Mouse (Mus musculus): ENCODE results near the gene Htr1b.

DNA sequence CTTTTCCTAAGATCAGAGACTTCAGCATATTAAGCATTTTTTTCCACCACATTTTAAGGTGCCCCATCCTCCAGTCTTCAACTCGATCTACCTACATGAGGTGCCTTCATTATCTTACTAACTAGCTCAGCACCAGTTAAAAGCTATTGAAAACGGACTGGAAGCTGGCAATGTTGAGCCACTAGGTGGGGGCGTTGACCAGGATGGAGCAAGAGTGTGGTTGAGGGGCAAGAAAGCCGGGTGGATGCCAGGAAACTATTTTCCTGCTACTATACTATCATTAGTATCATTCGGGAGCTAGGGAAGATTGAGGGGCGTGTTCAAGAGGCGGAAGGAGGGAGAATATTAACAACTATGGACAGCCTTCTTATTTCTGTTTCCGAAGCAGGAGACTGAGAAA, 1.5 kb upstream of the Htr1b start:
- TF ChIP-seq CTCF (IDR thresholded peaks at IDR 0.05; ENCODE audit: extremely low read depth, insufficient read depth, low read length) (peak; percentile 34; the same call in 1 of the 2 replicates), POLR2A (IDR thresholded peaks at IDR 0.05; ENCODE audit: extremely low read depth, insufficient read depth, low read length) (no peak)
